Mouse (Mus musculus) limb, embryonic 14.5 days (tissue): ENCODE data around the gene Hist1h3c. TPM values are rescaled to one million over a fixed set of nuclear protein-coding genes. Genes with fewer than 3 reads are reported as not detected.
A peak's percentile ranks its signal among the peaks of the same experiment; 100 is the strongest.
"Not testable (repeated sequence)": the region's sequence is repeated elsewhere in the genome, so short reads cannot be mapped to it uniquely, and the experiment has no call there.

Experiments used
- ATAC-seq: fragments of 200-750 bp; cut with Nextera tagmentation; 2 replicates; pipeline ENCODE4 v1.8.0; 2017; ENCODE audit warnings: low read depth, moderate number of reproducible peaks, moderate TSS enrichment; ENCODE audit not compliant: low FRiP score
- DNase-seq: peaks from one replicate; pipeline ENCODE4 v3.0.0-alpha.2; 2015; ENCODE audit warnings: low spot score
- H3K27ac ChIP-seq: fragments of 300-500 bp; sonication (generic); replicated peaks from 2 replicates; pipeline ENCODE4 v1.5.1; 2014; ENCODE audit warnings: low read depth, mild to moderate bottlenecking, low read length, moderate library complexity, mixed read lengths
- H3K27me3 ChIP-seq: fragments of 300-500 bp; sonication (generic); 2 replicates; pipeline ENCODE4 v1.6.1; 2014; ENCODE audit warnings: low read length, mixed read lengths; ENCODE audit not compliant: control insufficient read depth, insufficient read depth
- H3K36me3 ChIP-seq: fragments of 300-500 bp; sonication (generic); 2 replicates; pipeline ENCODE4 v1.6.1; 2014; ENCODE audit warnings: mild to moderate bottlenecking, low read length, moderate library complexity, mixed read lengths; ENCODE audit not compliant: control insufficient read depth, insufficient read depth
- H3K4me1 ChIP-seq: fragments of 300-500 bp; sonication (generic); 2 replicates; pipeline ENCODE4 v1.6.1; 2014; ENCODE audit warnings: antibody characterized with exemption, low read length, mixed read lengths; ENCODE audit not compliant: control insufficient read depth, insufficient read depth
- H3K4me2 ChIP-seq: fragments of 300-500 bp; sonication (generic); replicated peaks from 2 replicates; pipeline ENCODE4 v1.6.1; 2014; ENCODE audit warnings: low read depth, mild to moderate bottlenecking, low read length, moderate library complexity; ENCODE audit not compliant: severe bottlenecking
- H3K4me3 ChIP-seq: fragments of 300-500 bp; sonication (generic); replicated peaks from 2 replicates; pipeline ENCODE4 v1.5.1; 2014; ENCODE audit warnings: low read length
- H3K9ac ChIP-seq: fragments of 300-500 bp; sonication (generic); 2 replicates; pipeline ENCODE4 v1.6.1; 2014; ENCODE audit warnings: mild to moderate bottlenecking, low read depth, low read length, moderate library complexity; ENCODE audit not compliant: severe bottlenecking
- H3K9me3 ChIP-seq: fragments of 300-500 bp; sonication (generic); 2 replicates; pipeline ENCODE4 v1.6.1; 2016; ENCODE audit warnings: low read length; ENCODE audit not compliant: control insufficient read depth
- POLR2A ChIP-seq: fragments of 200-500 bp; IDR thresholded peaks from 2 replicates; pipeline ENCODE4 v1.8.0; 2012; ENCODE audit warnings: inconsistent platforms, mild to moderate bottlenecking, moderate library complexity, borderline replicate concordance; ENCODE audit not compliant: insufficient read depth, insufficient read length; ENCODE audit errors: extremely low read depth
- WGBS: fragments of 180-500 bp; shearing (Covaris S2); extraction: QIAGEN DNeasy Blood & Tissue Kit; methylation state at CpG from one replicate; pipeline ENCODE4 v1.1.7; 2014; 5-methylcytosine and 5-hydroxymethylcytosine counted together
- polyA plus RNA-seq, 2 experiments: library from polyadenylated mRNA; depleted of rRNA in 1 of 2; stranded (reverse) in 1 of 2; unstranded in 1 of 2; fragments of >200 nt; fragmentation: Nextera tagmentation in 1 of 2; extraction: Ambion mirVana in 1 of 2; gene quantifications; 2 replicates each; pipeline versions ENCODE4 v1.2.1 to v1.2.3; 2012 to 2014

Gene Hist1h3c
- polyA plus RNA-seq (2012; rRNA removed) (41.4 and 92.0 TPM in 2 replicates), polyA plus RNA-seq (2014; fragmentation: Nextera tagmentation; extraction: Ambion mirVana) (8.1 and 12.0 TPM in 2 replicates)

GRCm38 (mm10) chr13:23745381-23746161, at the start of gene Hist1h3c:
Gene Hist1h3c, minus strand, starts transcription at chr13:23745602.
- no peaks in the 10 kb centered on the region for H3K36me3 ChIP-seq
- H3K27ac ChIP-seq: peak within 1 kb of the TSS; percentile 96
- no peaks in the 10 kb centered on the region for H3K27me3 ChIP-seq
- peak; percentile 71 for ATAC-seq
- H3K4me2 ChIP-seq: peak within 1 kb of the TSS; percentile 69
- no peaks in the 10 kb centered on the region for H3K9me3 ChIP-seq
- TF ChIP-seq POLR2A: no peak; the same call in 1 of the 2 replicates
- DNase-seq: peak; percentile 95
- H3K4me3 ChIP-seq: peak within 1 kb of the TSS; percentile 42
- WGBS: under 1% methylated on average over 23 of the region's 28 CpGs
- H3K9ac ChIP-seq: peak within 1 kb of the TSS; percentile 59
- H3K4me1 ChIP-seq: peaks cover 16% of the 10 kb centered on the region

DNA sequence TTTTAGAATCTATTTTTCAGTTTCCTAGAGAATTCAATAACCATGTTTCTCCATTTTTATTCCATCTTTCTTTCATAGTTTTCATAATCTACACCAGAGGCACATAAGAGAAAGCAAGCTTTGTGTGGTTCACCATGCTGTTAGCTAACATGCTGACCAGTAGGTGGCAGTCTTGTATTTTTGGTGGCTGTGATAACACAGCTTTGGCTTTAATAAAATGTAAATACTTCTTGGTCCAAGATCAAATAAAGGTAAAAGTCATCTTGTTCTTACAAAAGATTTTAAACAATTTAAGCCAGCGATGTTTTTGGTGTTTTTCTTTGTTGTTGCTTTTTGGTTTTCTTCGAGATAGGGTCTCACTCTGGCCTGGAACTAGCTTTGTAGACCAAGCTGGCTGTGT, 47.1 kb upstream of the Hist1h3c start:
- H3K4me3 ChIP-seq: no peak overlapping the region
- peak; percentile 80 for DNase-seq
- no peaks in the 10 kb centered on the region for H3K36me3 ChIP-seq
- WGBS: 45% methylated on average over 2 of the region's 2 CpGs
- H3K27me3 ChIP-seq: no peaks in the 10 kb centered on the region
- peak; percentile 62; the same call in 1 of the 2 replicates for ATAC-seq
- H3K9ac ChIP-seq: no peak overlapping the region
- TF ChIP-seq POLR2A: no peak
- no peak overlapping the region for H3K27ac ChIP-seq
- no peaks in the 10 kb centered on the region for H3K9me3 ChIP-seq
- H3K4me2 ChIP-seq: no peak overlapping the region
- H3K4me1 ChIP-seq: no peaks in the 10 kb centered on the region

DNA sequence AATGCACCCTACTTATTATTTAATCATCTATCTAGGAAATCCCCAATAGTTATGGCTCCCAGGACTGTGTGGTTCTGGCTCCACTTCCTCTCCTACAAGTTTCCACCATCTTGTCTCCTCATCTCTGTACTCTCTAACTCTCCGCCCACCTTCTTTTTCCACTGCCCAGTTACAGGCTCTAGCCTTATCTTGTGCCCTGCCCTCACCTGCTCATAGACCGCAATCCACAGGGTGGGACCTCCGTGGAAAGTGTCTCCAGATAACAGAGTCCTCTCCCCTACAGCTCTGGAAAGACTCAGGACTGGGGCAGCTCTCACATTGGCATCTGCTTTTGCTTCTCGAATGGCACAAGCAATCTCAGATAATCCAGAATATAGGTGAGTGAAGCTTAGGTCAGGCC, 33.6 kb upstream of the Hist1h3c start:
- Histone ChIP-seq H3K27me3 (no peaks in the 10 kb centered on the region), H3K36me3 (no peaks in the 10 kb centered on the region), H3K9me3 (no peaks in the 10 kb centered on the region), H3K27ac (no peak overlapping the region), H3K4me1 (no peaks in the 10 kb centered on the region), H3K9ac (no peak overlapping the region), H3K4me2 (no peak overlapping the region), H3K4me3 (no peak overlapping the region)
- WGBS: 83% methylated on average over 4 of the region's 4 CpGs
- DNase-seq: no peak
- ATAC-seq: no peak
- TF ChIP-seq POLR2A: no peak

GRCm38 (mm10) chr13:23778339-23778738, 32.9 kb upstream of the Hist1h3c start:
- Histone ChIP-seq H3K4me2 (no peak overlapping the region), H3K4me3 (no peak overlapping the region), H3K9ac (no peak overlapping the region), H3K9me3 (no peaks in the 10 kb centered on the region), H3K36me3 (no peaks in the 10 kb centered on the region), H3K27me3 (no peaks in the 10 kb centered on the region), H3K4me1 (no peaks in the 10 kb centered on the region), H3K27ac (no peak overlapping the region)
- ATAC-seq (no peak), DNase-seq (no peak)
- 93% methylated on average over 7 of the region's 7 CpGs for WGBS
- TF ChIP-seq POLR2A: no peak

GRCm38 (mm10) chr13:23772561-23773313, 27.3 kb upstream of the Hist1h3c start:
- DNase-seq (peak; percentile 55), ATAC-seq (peak; percentile 87)
- TF ChIP-seq POLR2A: no peak
- peak overlapping the region; percentile 7; the same call in 1 of the 2 replicates for H3K4me3 ChIP-seq
- H3K36me3 ChIP-seq: no peaks in the 10 kb centered on the region
- H3K4me1 ChIP-seq: no peaks in the 10 kb centered on the region
- no peak overlapping the region for H3K27ac ChIP-seq
- no peaks in the 10 kb centered on the region for H3K9me3 ChIP-seq
- peak overlapping the region; percentile 25 for H3K4me2 ChIP-seq
- 23% methylated on average over 21 of the region's 21 CpGs for WGBS
- H3K9ac ChIP-seq: no peak overlapping the region
- no peaks in the 10 kb centered on the region for H3K27me3 ChIP-seq

- DNase-seq, H3K27me3 ChIP-seq, H3K4me2 ChIP-seq, H3K27ac ChIP-seq, H3K9ac ChIP-seq, H3K36me3 ChIP-seq, ATAC-seq, H3K9me3 ChIP-seq, H3K4me1 ChIP-seq, H3K4me3 ChIP-seq: not testable (repeated sequence)
- WGBS: 87% methylated on average over 2 of the region's 2 CpGs
These were observed 24.2 kb upstream of the Hist1h3c start, which contains the start of gene Trim38 for GRCm38 (mm10) chr13:23769613-23770012. Gene Trim38, plus strand, starts transcription at chr13:23769913.
